In genomic region chr5:129700506-129700905, GRCm38 (mm10) we compare ENCODE assay signal across 16 mouse cellular contexts. TPM values are rescaled to one million over a fixed set of nuclear protein-coding genes. Genes with fewer than 3 reads are reported as not detected.
DNase-seq lines count a peak whose midpoint lies in the region; ATAC-seq lines count a peak whose summit lies in the region.
"Had no signal": no experiment of that assay in that cellular context is flagged by ENCODE, and none has a peak within 500 bp of the region (broad histone marks: within the 10 kb centered on the region; RNA-seq: fewer than 3 reads in every experiment).

No protein-coding gene starts in this region.

- 43% methylated on average over 2 of the region's 2 CpGs for WGBS in forebrain, embryonic 16.5 days
- 39% methylated on average over 2 of the region's 2 CpGs for WGBS in forebrain, embryonic 12.5 days
- 37% methylated on average over 2 of the region's 2 CpGs for WGBS in neural tube, embryonic 15.5 days

- H3K9me3 ChIP-seq in forebrain, embryonic 16.5 days (ENCODE audit: control insufficient read depth, low read length): no peaks in the 10 kb centered on the region
- no peaks in the 10 kb centered on the region for H3K9me3 ChIP-seq in forebrain, embryonic 12.5 days
- no peaks in the 10 kb centered on the region for H3K9me3 ChIP-seq in neural tube, embryonic 15.5 days (replicated peaks)

- peak overlapping the region; percentile 3; the same call in 1 of the 2 replicates for H3K4me2 ChIP-seq in forebrain, embryonic 16.5 days (ENCODE audit: low read length)
- no peak overlapping the region for H3K4me2 ChIP-seq in forebrain, embryonic 12.5 days
- 0 out of 2 replicates have a peak overlapping the region, but pooled peaks have one; percentile 5 for H3K4me2 ChIP-seq in neural tube, embryonic 15.5 days

- H3K36me3 ChIP-seq in forebrain, embryonic 16.5 days (ENCODE audit: control insufficient read depth, insufficient read depth): no peaks in the 10 kb centered on the region
- H3K36me3 ChIP-seq in forebrain, embryonic 12.5 days (replicated peaks): no peaks in the 10 kb centered on the region
- no peaks in the 10 kb centered on the region for H3K36me3 ChIP-seq in neural tube, embryonic 15.5 days

- no peak overlapping the region for H3K4me3 ChIP-seq in forebrain, embryonic 16.5 days (replicated peaks; ENCODE audit: low read length)
- no peak overlapping the region for H3K4me3 ChIP-seq in forebrain, embryonic 12.5 days (replicated peaks)
- no peak overlapping the region for H3K4me3 ChIP-seq in neural tube, embryonic 15.5 days (replicated peaks)
- H3K4me3 ChIP-seq in brown adipose tissue, adult 24 weeks (ENCODE audit: insufficient read depth, low read depth, low read length): peak overlapping the region; percentile 59
- H3K4me3 ChIP-seq: gastrocnemius, adult 2 months had no signal

- H3K27me3 ChIP-seq in forebrain, embryonic 16.5 days (replicated peaks; ENCODE audit: control insufficient read depth, insufficient read depth, low read length): peaks cover 10% of the 10 kb centered on the region
- peaks cover 10% of the 10 kb centered on the region; the same call in 1 of the 2 replicates for H3K27me3 ChIP-seq in forebrain, embryonic 12.5 days
- H3K27me3 ChIP-seq in neural tube, embryonic 15.5 days (replicated peaks): peaks cover 10% of the 10 kb centered on the region; the same call in 1 of the 2 replicates

- H3K4me1 ChIP-seq in forebrain, embryonic 16.5 days (replicated peaks; ENCODE audit: control insufficient read depth, insufficient read depth, low read length): no peaks in the 10 kb centered on the region
- H3K4me1 ChIP-seq in forebrain, embryonic 12.5 days: no peaks in the 10 kb centered on the region
- no peaks in the 10 kb centered on the region for H3K4me1 ChIP-seq in neural tube, embryonic 15.5 days
- peaks cover 3% of the 10 kb centered on the region; the same call in 1 of the 2 replicates for H3K4me1 ChIP-seq in brown adipose tissue, adult 24 weeks (ENCODE audit: control insufficient read depth, insufficient read depth, insufficient read length, low read length)

- no peak for ATAC-seq in forebrain, embryonic 16.5 days
- ATAC-seq in forebrain, embryonic 12.5 days (ENCODE audit: low FRiP score): no peak
- ATAC-seq in neural tube, embryonic 15.5 days (ENCODE audit: low FRiP score): no peak

- no peak for DNase-seq in neural tube, embryonic 10.5 days (ENCODE audit: extremely low spot score, low spot score)
- DNase-seq in retina, embryonic 14.5 days (ENCODE audit: low spot score): peak; percentile 18
- no peak for DNase-seq in thymus, postnatal 14 days
- no peak for DNase-seq in gastrocnemius, postnatal 4 days (ENCODE audit: low spot score in 2 of 2)
- DNase-seq: gastrocnemius, adult 2 months; heart, postnatal 14 days; kidney, adult 11 months; liver; lung, postnatal 36 days had no signal

- H3K9ac ChIP-seq in forebrain, embryonic 16.5 days (replicated peaks; ENCODE audit: low read depth, low read length): no peak overlapping the region
- no peak overlapping the region for H3K9ac ChIP-seq in forebrain, embryonic 12.5 days
- H3K9ac ChIP-seq in neural tube, embryonic 15.5 days (replicated peaks): no peak overlapping the region

- H3K27ac ChIP-seq in forebrain, embryonic 16.5 days (ENCODE audit: low read length): no peak overlapping the region
- H3K27ac ChIP-seq in forebrain, embryonic 12.5 days: no peak overlapping the region
- no peak overlapping the region for H3K27ac ChIP-seq in neural tube, embryonic 15.5 days (replicated peaks)
- peak overlapping the region; percentile 60; the same call in 1 of the 2 replicates for H3K27ac ChIP-seq in brown adipose tissue, adult 24 weeks (replicated peaks; ENCODE audit: low read depth, low read length)
- H3K27ac ChIP-seq: gastrocnemius, adult 2 months had no signal

RNA-seq across cellular contexts. Expression of gene Sept14, which starts 7.8 kb away (rescaled TPM):
- polyA plus RNA-seq in forebrain, embryonic 16.5 days (2015; fragmentation: Nextera tagmentation; extraction: Ambion mirVana): not detected in 2 replicates
- not detected in 2 replicates for polyA plus RNA-seq in forebrain, embryonic 12.5 days (2016; fragmentation: Nextera tagmentation; extraction: Ambion mirVana)
- not detected in 2 replicates for polyA plus RNA-seq in neural tube, embryonic 15.5 days (2015; fragmentation: Nextera tagmentation; extraction: Ambion mirVana)
- polyA plus RNA-seq in brown adipose tissue, adult 24 weeks (2012; ENCODE audit: insufficient read depth, insufficient read length, missing spikeins): not detected in 2 replicates
- total RNA-seq in gastrocnemius, postnatal 4 days (2021): not detected
- total RNA-seq: gastrocnemius, adult 2 months; heart, postnatal 14 days; layer of hippocampus, adult 18-20 months had no signal
- polyA plus RNA-seq: embryonic facial prominence, embryonic 11.5 days; spleen, adult 2 months had no signal

RNA-seq across cellular contexts. Expression of gene Mrps17, which starts 14.8 kb away (rescaled TPM):
- polyA plus RNA-seq in forebrain, embryonic 16.5 days (2015; fragmentation: Nextera tagmentation; extraction: Ambion mirVana): 177 and 190 TPM in 2 replicates
- 160 and 166 TPM in 2 replicates for polyA plus RNA-seq in forebrain, embryonic 12.5 days (2016; fragmentation: Nextera tagmentation; extraction: Ambion mirVana)
- polyA plus RNA-seq in neural tube, embryonic 15.5 days (2015; fragmentation: Nextera tagmentation; extraction: Ambion mirVana): 169 and 174 TPM in 2 replicates
- 95.0 and 106 TPM in 2 replicates for polyA plus RNA-seq in brown adipose tissue, adult 24 weeks (2012; ENCODE audit: insufficient read depth, insufficient read length, missing spikeins)
- 10 to 100 TPM; 87.0 to 88.3 TPM for total RNA-seq in gastrocnemius, postnatal 4 days (2021)

RNA-seq across cellular contexts. Expression of gene Nipsnap2, which starts 24.4 kb away (rescaled TPM):
- 74.0 and 77.2 TPM in 2 replicates for polyA plus RNA-seq in forebrain, embryonic 16.5 days (2015; fragmentation: Nextera tagmentation; extraction: Ambion mirVana)
- 79.0 and 83.1 TPM in 2 replicates for polyA plus RNA-seq in forebrain, embryonic 12.5 days (2016; fragmentation: Nextera tagmentation; extraction: Ambion mirVana)
- polyA plus RNA-seq in neural tube, embryonic 15.5 days (2015; fragmentation: Nextera tagmentation; extraction: Ambion mirVana): 94.9 and 95.7 TPM in 2 replicates
- polyA plus RNA-seq in brown adipose tissue, adult 24 weeks (2012; ENCODE audit: insufficient read depth, insufficient read length, missing spikeins): 152 and 165 TPM in 2 replicates
- 100 to 1,000 TPM; 348 to 363 TPM for total RNA-seq in gastrocnemius, postnatal 4 days (2021)

RNA-seq across cellular contexts. Expression of gene Zfp11, which starts 30.6 kb away (rescaled TPM):
- 9.4 and 10.4 TPM in 2 replicates for polyA plus RNA-seq in forebrain, embryonic 16.5 days (2015; fragmentation: Nextera tagmentation; extraction: Ambion mirVana)
- polyA plus RNA-seq in forebrain, embryonic 12.5 days (2016; fragmentation: Nextera tagmentation; extraction: Ambion mirVana): 5.6 and 6.3 TPM in 2 replicates
- polyA plus RNA-seq in neural tube, embryonic 15.5 days (2015; fragmentation: Nextera tagmentation; extraction: Ambion mirVana): 6.5 and 6.6 TPM in 2 replicates
- polyA plus RNA-seq in brown adipose tissue, adult 24 weeks (2012; ENCODE audit: insufficient read depth, insufficient read length, missing spikeins): 1.4 and 2.0 TPM in 2 replicates
- total RNA-seq in gastrocnemius, postnatal 4 days (2021): 1 to 10 TPM; 2.5 to 3.6 TPM
